Mouse (Mus musculus): ENCODE measurements around the gene Tmem229a. TPM values are rescaled to one million over a fixed set of nuclear protein-coding genes. Genes with fewer than 3 reads are reported as not detected.

The Tmem229a gene
- polyA plus RNA-seq, 1 experiment from 2014 or later: 0.13 TPM

- ATAC-seq (no peak), DNase-seq (no peak)
- no peak for TF ChIP-seq CTCF (IDR thresholded peaks at IDR 0.05; ENCODE audit: low read depth)
- no peak for TF ChIP-seq EP300 (IDR thresholded peaks at IDR 0.05; ENCODE audit: low read depth)
- Histone ChIP-seq H3K27ac (ENCODE audit: low read depth) (no peak overlapping the region), H3K9me3 (ENCODE audit: low read length) (no peaks in the 10 kb centered on the region), H3K4me3 (ENCODE audit: low read depth, low read length) (no peak overlapping the region), H3K4me2 (ENCODE audit: low read depth, low read length) (no peak overlapping the region), H3K36me3 (replicated peaks; ENCODE audit: insufficient read depth, low read length) (no peaks in the 10 kb centered on the region), H3K9ac (replicated peaks) (no peak overlapping the region), H3K27me3 (ENCODE audit: insufficient read depth, low read length) (peaks cover 20% of the 10 kb centered on the region), H3K4me1 (ENCODE audit: insufficient read depth) (peaks cover 7% of the 10 kb centered on the region)
- 67% methylated on average over 2 of the region's 2 CpGs for WGBS (ENCODE audit: insufficient replicate concordance)
Observed at GRCm38 (mm10) chr6:24950669-24951068, 5.4 kb downstream of the Tmem229a start.

GRCm38 (mm10) chr6:24925076-24925785, 30.9 kb downstream of the Tmem229a start:
- 79% methylated on average over 11 of the region's 11 CpGs for WGBS (ENCODE audit: insufficient replicate concordance)
- TF ChIP-seq CTCF (IDR thresholded peaks at IDR 0.05; ENCODE audit: low read depth) (no peak), EP300 (IDR thresholded peaks at IDR 0.05; ENCODE audit: low read depth) (no peak)
- H3K4me1 ChIP-seq (ENCODE audit: insufficient read depth): no peaks in the 10 kb centered on the region
- H3K9me3 ChIP-seq (ENCODE audit: low read length): peaks cover 3% of the 10 kb centered on the region; the same call in 1 of the 2 replicates
- no peaks in the 10 kb centered on the region for H3K27me3 ChIP-seq (ENCODE audit: insufficient read depth, low read length)
- DNase-seq (no peak), ATAC-seq (no peak)
- no peaks in the 10 kb centered on the region for H3K36me3 ChIP-seq (replicated peaks; ENCODE audit: insufficient read depth, low read length)
- H3K4me3 ChIP-seq (ENCODE audit: low read depth, low read length): no peak overlapping the region
- H3K4me2 ChIP-seq (ENCODE audit: low read depth, low read length): no peak overlapping the region
- no peak overlapping the region for H3K9ac ChIP-seq (replicated peaks)
- H3K27ac ChIP-seq (ENCODE audit: low read depth): no peak overlapping the region

GRCm38 (mm10) chr6:24913591-24913990, 42.5 kb downstream of the Tmem229a start:
- H3K27ac ChIP-seq (ENCODE audit: low read depth): no peak overlapping the region
- no peak overlapping the region for H3K4me3 ChIP-seq (ENCODE audit: low read depth, low read length)
- WGBS (ENCODE audit: insufficient replicate concordance): 74% methylated on average over 2 of the region's 2 CpGs
- no peak overlapping the region for H3K4me2 ChIP-seq (ENCODE audit: low read depth, low read length)
- H3K9me3 ChIP-seq (ENCODE audit: low read length): no peaks in the 10 kb centered on the region
- no peaks in the 10 kb centered on the region for H3K4me1 ChIP-seq (ENCODE audit: insufficient read depth)
- no peaks in the 10 kb centered on the region for H3K27me3 ChIP-seq (ENCODE audit: insufficient read depth, low read length)
- no peaks in the 10 kb centered on the region for H3K36me3 ChIP-seq (replicated peaks; ENCODE audit: insufficient read depth, low read length)
- ATAC-seq (no peak), DNase-seq (no peak)
- no peak overlapping the region for H3K9ac ChIP-seq (replicated peaks)
- TF ChIP-seq CTCF (IDR thresholded peaks at IDR 0.05; ENCODE audit: low read depth): no peak
- no peak for TF ChIP-seq EP300 (IDR thresholded peaks at IDR 0.05; ENCODE audit: low read depth)

GRCm38 (mm10) chr6:24910728-24911105, 45.4 kb downstream of the Tmem229a start:
- DNase-seq (no peak), ATAC-seq (no peak)
- no peaks in the 10 kb centered on the region for H3K4me1 ChIP-seq (ENCODE audit: insufficient read depth)
- H3K4me2 ChIP-seq (ENCODE audit: low read depth, low read length): no peak overlapping the region
- H3K9me3 ChIP-seq (ENCODE audit: low read length): no peaks in the 10 kb centered on the region
- H3K9ac ChIP-seq (replicated peaks): no peak overlapping the region
- H3K27ac ChIP-seq (ENCODE audit: low read depth): no peak overlapping the region
- no peak overlapping the region for H3K4me3 ChIP-seq (ENCODE audit: low read depth, low read length)
- TF ChIP-seq EP300 (IDR thresholded peaks at IDR 0.05; ENCODE audit: low read depth) (no peak), CTCF (IDR thresholded peaks at IDR 0.05; ENCODE audit: low read depth) (no peak)
- no peaks in the 10 kb centered on the region for H3K27me3 ChIP-seq (ENCODE audit: insufficient read depth, low read length)
- no peaks in the 10 kb centered on the region for H3K36me3 ChIP-seq (replicated peaks; ENCODE audit: insufficient read depth, low read length)

- no peaks in the 10 kb centered on the region for H3K9me3 ChIP-seq (ENCODE audit: low read length)
- no peak overlapping the region for H3K4me2 ChIP-seq (ENCODE audit: low read depth, low read length)
- no peak for ATAC-seq
- no peak overlapping the region for H3K27ac ChIP-seq (ENCODE audit: low read depth)
- 45% methylated on average over 2 of the region's 2 CpGs for WGBS (ENCODE audit: insufficient replicate concordance)
- no peak overlapping the region for H3K4me3 ChIP-seq (ENCODE audit: low read depth, low read length)
- TF ChIP-seq CTCF (IDR thresholded peaks at IDR 0.05; ENCODE audit: low read depth) (no peak), EP300 (IDR thresholded peaks at IDR 0.05; ENCODE audit: low read depth) (no peak)
- no peak for DNase-seq
- H3K36me3 ChIP-seq (replicated peaks; ENCODE audit: insufficient read depth, low read length): no peaks in the 10 kb centered on the region
- no peaks in the 10 kb centered on the region for H3K4me1 ChIP-seq (ENCODE audit: insufficient read depth)
- no peak overlapping the region for H3K9ac ChIP-seq (replicated peaks)
- no peaks in the 10 kb centered on the region for H3K27me3 ChIP-seq (ENCODE audit: insufficient read depth, low read length)
Observed at GRCm38 (mm10) chr6:24910016-24910727, 45.9 kb downstream of the Tmem229a start.

- H3K27ac ChIP-seq (ENCODE audit: low read depth): no peak overlapping the region
- no peaks in the 10 kb centered on the region for H3K4me1 ChIP-seq (ENCODE audit: insufficient read depth)
- DNase-seq: no peak
- H3K9ac ChIP-seq (replicated peaks): no peak overlapping the region
- no peaks in the 10 kb centered on the region for H3K9me3 ChIP-seq (ENCODE audit: low read length)
- H3K4me3 ChIP-seq (ENCODE audit: low read depth, low read length): no peak overlapping the region
- no peaks in the 10 kb centered on the region for H3K27me3 ChIP-seq (ENCODE audit: insufficient read depth, low read length)
- WGBS (ENCODE audit: insufficient replicate concordance): 72% methylated on average over 2 of the region's 2 CpGs
- no peak for TF ChIP-seq CTCF (IDR thresholded peaks at IDR 0.05; ENCODE audit: low read depth)
- TF ChIP-seq EP300 (IDR thresholded peaks at IDR 0.05; ENCODE audit: low read depth): no peak
- H3K4me2 ChIP-seq (ENCODE audit: low read depth, low read length): no peak overlapping the region
- no peaks in the 10 kb centered on the region for H3K36me3 ChIP-seq (replicated peaks; ENCODE audit: insufficient read depth, low read length)
- ATAC-seq: no peak
Observed at GRCm38 (mm10) chr6:24907824-24908223, 48.3 kb downstream of the Tmem229a start.

Data from liver, postnatal 0 days (tissue).